Mouse (Mus musculus) G1E (cell line): ENCODE results near the gene Ilf2.

Source experiments
- CTCF ChIP-seq: IDR thresholded peaks from 2 replicates; pipeline ENCODE4 v1.5.1; 2012; ENCODE audit warnings: low read depth, low read length, inconsistent platforms, mixed read lengths
- POLR2AphosphoS5 ChIP-seq: IDR thresholded peaks from 2 replicates; pipeline ENCODE4 v1.6.1; 2012; ENCODE audit warnings: low read depth, low read length, inconsistent platforms; ENCODE audit not compliant: insufficient replicate concordance

DNA sequence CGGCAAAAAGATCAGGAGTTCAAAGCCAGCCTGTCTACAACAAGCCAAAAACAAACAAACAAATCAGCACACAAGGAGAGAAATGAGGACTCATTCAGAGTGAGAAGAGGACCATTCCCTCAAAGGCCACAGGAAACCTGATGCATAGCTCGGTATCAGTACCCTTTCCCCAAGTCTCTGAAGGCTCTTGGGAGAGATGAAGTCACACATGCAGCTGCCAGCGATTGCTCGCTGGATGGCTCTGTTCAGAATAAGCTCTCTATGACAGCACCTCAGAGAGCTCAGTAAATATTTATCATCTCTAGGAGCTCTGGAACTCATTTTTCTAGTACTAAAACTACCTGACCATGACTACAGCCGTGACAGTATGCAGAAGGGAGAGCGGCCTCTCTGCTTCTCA lies 47.7 kb upstream of the Ilf2 start:
- TF ChIP-seq CTCF (no peak), POLR2AphosphoS5 (no peak)
